Mouse (Mus musculus) layer of hippocampus, adult 18-20 months (tissue): ENCODE data around the gene Eef2k. TPM values are rescaled to one million over a fixed set of nuclear protein-coding genes. Genes with fewer than 3 reads are reported as not detected.
A peak's percentile ranks its signal among the peaks of the same experiment; 100 is the strongest.
"Not testable (repeated sequence)": the region's sequence is repeated elsewhere in the genome, so short reads cannot be mapped to it uniquely, and the experiment has no call there.

Experiments
- DNase-seq, 2 experiments: peaks; one replicate each; pipeline ENCODE4 v3.0.0; 2022; ENCODE audit warnings: low spot score in 2 of 2
- total RNA-seq, 2 experiments: library from RNA; stranded (reverse); gene quantifications; 2 replicates each; pipeline ENCODE4 v1.2.3; 2021

Eef2k gene
- total RNA-seq, 2 experiments from 2014 or later: 25.2 to 29.2 TPM

DNA sequence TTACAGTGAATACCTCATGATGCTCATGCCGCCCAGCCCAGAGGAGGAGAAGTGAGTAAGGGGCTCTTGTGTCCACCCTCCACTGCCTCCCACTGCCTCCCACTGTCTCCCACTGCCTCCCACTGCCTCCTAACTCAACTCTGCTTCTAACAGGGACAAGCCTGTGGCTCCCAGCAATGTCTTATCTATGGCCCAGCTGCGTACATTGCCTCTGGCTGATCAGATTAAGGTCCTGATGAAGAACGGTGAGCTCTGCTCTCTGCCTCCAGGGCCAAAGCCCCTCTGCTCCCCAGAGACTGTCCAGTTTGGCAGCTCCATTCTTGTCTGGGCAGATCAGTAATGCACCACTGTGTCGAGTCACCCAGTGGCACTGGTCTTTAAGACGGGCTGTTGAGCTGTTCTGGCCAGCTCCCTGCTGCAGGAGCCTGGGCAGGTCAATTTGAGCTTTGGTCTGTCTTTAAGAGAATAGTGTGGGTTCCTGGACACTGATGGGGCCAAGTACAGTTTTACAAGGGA, 91.1 kb downstream of the Eef2k start:
- DNase-seq: no peak

DNA sequence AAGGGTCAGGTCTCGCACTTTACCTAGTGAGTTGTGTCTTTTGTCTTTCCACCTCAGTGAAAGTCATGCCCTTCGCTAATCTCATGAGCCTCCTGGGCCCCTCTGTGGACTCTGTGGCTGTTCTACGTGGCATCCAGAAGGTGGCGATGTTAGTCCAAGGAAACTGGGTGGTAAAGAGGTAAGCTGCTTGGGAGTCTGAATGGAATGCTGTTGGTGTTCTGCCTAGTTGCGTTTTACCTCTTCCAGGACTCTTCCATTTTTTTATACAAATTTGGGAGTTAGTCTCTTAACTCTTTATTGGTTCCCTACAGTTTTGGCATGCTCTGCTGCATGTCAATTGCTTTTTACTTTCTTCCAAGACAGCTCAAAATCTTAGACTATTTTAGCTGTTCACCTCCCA, 92.1 kb downstream of the Eef2k start:
- peak in 1 of 2 experiments; percentile 66 for DNase-seq

DNA sequence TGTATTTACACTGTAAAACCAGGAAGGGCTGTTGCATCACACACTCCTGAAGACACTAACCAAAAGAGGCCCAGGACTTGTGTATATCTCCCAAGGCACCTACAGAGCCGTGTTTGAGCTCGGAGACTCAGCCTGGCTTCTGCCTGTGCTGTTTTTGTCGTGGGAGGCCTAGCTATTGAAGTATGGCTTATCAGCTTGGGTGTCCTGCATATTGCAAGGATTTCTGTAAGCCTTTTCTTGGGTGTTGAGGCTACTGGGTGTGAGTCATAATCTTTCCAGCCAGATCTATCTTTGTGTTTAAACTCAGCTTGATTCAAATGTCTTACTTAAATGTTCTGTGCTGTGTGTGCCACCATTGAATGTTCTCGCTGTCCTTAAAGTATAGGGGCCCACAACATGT, 93.9 kb downstream of the Eef2k start:
- DNase-seq: no peak

DNA sequence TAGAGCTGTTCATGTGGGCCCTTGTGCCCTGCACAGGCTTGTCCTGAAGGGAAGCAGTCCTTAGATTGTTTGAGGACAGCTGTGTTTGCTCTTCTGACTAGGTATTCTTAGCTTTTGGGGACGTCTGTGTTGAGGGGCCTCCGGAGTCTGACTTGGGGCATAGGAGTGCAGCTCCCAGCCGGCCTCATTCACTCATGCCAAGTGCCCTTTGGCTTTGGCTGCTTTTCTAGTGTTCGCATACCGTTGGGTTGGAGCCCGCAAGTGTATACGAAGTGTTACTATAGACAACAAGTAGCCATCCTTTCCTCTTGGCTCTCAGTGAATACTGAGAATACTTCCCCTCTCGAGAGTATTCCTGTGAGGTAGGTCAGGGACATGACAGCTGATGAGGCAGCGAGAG, 95.6 kb downstream of the Eef2k start:
- no peak for DNase-seq

DNA sequence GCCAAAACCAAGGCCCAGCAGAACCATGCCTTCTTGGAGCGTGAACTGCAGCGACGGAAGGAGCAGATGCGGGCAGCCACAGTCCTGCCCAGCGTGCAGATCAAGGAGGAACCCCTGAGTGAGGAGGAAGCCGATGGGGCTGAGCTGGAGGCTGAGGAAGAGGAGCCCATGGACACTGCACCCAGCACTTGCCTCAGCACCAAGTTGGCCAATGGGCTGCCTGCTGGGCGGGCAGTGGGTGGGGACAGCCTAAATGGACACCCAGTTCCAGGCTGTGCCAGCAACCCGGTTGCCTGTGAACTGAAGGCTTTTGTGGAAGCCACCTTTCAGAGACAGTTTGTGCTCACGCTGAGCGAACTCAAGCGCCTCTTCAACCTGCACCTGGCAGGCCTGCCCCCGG, 97.7 kb downstream of the Eef2k start:
- DNase-seq: peak; percentile 20 to 49

DNA sequence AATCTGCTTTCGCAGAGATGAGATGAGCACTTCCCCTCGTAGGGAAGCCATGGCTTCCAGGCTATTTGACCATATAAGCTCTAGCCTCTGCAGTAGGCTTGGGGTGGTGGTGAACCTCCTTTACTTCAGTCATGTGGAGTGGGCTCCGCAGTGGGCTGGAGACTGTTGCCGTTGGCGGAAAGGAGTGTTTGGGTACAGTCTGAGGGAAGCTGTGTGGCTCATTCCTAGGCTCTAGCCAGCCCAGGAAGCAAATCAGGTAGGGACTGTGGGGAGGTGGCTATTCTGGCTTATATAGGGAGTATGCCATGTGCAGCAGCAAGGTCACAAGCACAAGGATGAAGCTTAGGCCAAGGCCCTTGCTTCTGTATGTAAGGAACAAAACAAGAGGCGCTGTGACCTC, 98.6 kb downstream of the Eef2k start:
- DNase-seq: no peak

DNA sequence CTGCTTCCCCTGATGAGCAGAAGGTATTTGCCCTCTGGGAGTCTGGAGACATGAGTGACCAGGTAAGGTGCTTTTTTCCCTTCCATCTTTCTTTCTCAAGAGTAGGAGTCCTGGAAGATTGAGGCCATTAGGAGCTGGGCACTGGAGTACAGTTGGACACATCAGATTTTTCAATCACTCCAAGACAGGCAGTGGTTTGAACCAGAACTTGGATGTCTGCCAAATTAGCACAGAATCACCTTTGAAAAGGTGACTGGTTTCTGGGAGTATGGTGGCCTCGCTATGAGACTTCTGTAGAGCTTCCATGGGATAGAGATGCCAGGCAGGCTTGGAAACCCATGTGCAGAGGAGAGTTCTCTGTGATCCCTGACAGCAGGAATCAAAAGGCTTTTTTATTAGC, 99.9 kb downstream of the Eef2k start:
- DNase-seq: no peak

DNA sequence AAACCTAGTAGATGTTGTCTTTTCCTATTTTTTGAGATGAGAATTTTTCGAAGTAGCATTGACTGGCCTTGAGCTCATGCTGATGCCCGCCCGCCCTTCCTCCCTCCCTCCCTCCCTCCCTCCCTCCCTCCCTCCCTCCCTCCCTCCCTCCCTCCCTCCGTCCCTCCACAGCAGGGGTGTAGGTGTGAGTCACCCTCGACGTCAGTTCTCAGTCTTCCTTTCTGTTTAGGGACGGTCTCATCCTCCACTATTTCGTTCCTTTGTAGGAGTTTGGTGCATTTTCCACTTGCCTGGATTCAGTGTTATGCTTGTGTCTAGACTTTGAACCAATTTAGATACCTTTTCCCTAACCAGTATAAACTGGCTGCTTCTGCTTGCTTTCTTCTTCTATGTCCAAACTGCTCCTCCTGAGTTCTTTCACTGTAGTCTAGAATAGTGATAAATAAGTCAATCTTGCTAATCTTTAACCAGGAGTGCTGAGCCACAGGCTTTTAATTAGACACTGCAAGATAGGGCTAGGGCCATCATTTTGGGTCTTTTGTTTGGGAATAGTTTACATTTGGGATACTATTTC, 101.4 kb downstream of the Eef2k start:
- DNase-seq: no peak

DNA sequence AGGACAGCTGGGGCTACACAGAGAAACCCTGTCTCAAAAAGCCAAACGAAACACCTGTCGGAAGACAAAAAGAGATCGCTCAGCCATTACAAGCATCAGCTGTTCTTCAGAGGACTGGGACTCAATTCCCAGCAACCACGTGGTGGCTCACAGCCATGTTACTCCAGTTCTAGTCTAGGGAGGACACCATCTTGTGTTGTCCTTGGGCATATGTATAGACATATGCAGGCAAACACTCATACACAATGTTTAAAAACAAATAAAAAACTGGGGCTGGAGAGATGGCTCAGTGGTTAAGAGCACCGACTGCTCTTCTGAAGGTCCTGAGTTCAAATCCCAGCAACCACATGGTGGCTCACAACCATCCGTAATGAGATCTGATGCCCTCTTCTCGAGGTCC, 111.0 kb downstream of the Eef2k start:
- not testable (repeated sequence) for DNase-seq

Other genes with a start within 250 kb of the Eef2k start
- 100 to 1,000 TPM; 243 to 245 TPM for gene Uqcrc2, start 207.7 kb upstream of the Eef2k start, total RNA-seq
- under 1 TPM in 1 of 2 experiments, not detected in 1; 0.25 TPM for gene Pdzd9, start 172.5 kb upstream of the Eef2k start, total RNA-seq
- 10 to 100 TPM; 77.0 to 92.3 TPM for gene Mosmo, start 165.2 kb upstream of the Eef2k start, total RNA-seq
- gene Vwa3a, start 103.5 kb upstream of the Eef2k start, total RNA-seq: 10 to 100 TPM; 15.9 to 16.5 TPM
- under 1 TPM in 1 of 2 experiments, not detected in 1; 0.32 TPM for gene Gm5737, start 30.5 kb upstream of the Eef2k start, total RNA-seq
- gene Polr3e, start 74.9 kb downstream of the Eef2k start, total RNA-seq: 10 to 100 TPM; 24.3 to 28.0 TPM
- 1 to 10 TPM; 4.4 to 4.8 TPM for gene Cdr2, start 139.5 kb downstream of the Eef2k start, total RNA-seq
- gene Mfsd13b, start 139.7 kb downstream of the Eef2k start, total RNA-seq: 1 to 10 TPM; 1.5 to 2.7 TPM
- 10 to 100 TPM; 75.6 to 82.8 TPM for gene Mettl9, start 191.6 kb downstream of the Eef2k start, total RNA-seq
- under 1 TPM in 1 of 2 experiments, not detected in 1; 0.30 TPM for gene Igsf6, start 231.7 kb downstream of the Eef2k start, total RNA-seq
- gene Otoa, start 238.8 kb downstream of the Eef2k start, total RNA-seq: under 1 TPM; 0.12 to 0.53 TPM